Mouse (Mus musculus) gastrocnemius, adult 8-10 months (tissue): ENCODE data around the gene U2af1. TPM values are rescaled to one million over a fixed set of nuclear protein-coding genes. Genes with fewer than 3 reads are reported as not detected.
"Not testable (repeated sequence)": the region's sequence is repeated elsewhere in the genome, so short reads cannot be mapped to it uniquely, and the experiment has no call there.

ENCODE experiments used
- DNase-seq, 2 experiments: peaks; one replicate each; pipeline ENCODE4 v3.0.0; 2022; ENCODE audit warnings: low spot score in 2 of 2
- total RNA-seq, 4 experiments: library from RNA; stranded (reverse); gene quantifications; 2 replicates each; pipeline ENCODE4 v1.2.4; 2022

Gene U2af1
- total RNA-seq, result 10 to 100 TPM; 52.9 to 72.0 (median 65.9) TPM

DNA sequence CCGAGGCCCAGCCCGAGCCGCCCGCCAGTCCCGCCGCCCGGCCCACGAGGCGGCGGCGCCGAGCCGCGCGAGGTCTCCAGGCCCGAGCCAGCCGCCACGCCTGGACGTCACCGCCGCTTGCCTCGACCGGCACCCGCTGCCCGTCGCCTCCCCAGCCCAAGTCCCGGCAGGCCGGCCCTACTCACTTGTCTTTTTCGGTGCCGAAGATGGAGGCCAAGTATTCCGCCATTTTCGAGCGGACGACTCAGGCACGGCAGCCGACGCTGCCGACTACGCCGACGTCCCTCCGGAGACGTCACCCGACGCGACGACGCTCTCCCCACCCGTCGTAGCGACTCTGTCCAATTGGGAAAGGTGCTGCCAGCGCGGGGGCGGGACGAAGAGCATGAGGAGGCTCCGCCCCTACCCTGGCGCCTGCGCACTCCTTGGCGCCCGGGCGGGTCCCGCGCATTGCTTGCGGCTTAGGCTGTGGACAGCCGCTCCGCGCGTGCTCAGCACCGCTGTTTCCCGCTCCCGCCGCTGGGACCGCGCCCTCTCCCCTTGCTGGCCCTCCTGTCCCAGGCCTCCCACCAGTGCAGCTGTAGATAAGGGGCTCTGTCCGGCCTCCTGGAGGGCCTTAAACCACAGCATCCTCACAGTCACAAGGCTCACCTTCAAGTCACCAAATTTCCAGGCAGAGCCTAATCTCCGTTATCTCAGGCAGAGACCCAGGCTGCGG is at the start of gene U2af1:
Gene U2af1 (minus strand): TSS at position 425 of the 718 bp plus-strand sequence.
- DNase-seq, result peak; percentile 98

DNA sequence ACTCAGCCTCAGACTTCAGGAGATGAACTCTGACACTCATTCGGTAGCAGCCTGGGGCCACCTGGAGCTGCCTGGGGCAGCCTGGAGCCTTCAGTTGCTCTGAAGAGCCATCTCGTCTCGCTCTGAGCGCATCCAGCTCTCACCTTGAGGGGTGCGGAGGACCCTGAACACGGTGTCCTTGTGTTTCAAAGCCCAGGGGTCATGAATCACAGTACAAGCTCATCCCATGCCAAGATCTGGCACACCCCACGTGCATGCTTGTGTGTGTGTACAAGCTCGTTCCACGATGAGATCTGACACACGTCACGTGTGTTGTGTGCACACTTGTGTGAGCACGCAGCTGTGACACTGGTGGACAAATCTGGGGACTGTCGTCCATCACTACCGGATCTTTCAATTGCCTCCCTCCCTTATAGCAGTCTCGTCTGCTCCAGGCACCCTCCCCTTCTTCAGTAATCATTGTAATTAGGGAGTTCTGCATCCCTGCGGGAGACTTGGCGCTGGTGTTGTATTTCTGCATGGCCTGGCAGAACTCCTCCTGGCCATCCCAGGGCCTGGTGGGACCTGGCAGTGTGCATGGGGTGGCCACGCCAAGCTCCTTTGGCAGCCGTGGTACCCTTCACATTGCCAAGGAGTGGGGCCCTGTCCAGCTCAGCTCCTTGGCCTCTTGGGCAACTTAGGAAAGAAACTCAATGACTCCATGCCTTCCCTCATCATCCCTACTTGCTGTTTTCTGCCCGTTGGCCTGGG is 46.8 kb upstream of the U2af1 start:
- DNase-seq, result peak; percentile 67 to 83

DNA sequence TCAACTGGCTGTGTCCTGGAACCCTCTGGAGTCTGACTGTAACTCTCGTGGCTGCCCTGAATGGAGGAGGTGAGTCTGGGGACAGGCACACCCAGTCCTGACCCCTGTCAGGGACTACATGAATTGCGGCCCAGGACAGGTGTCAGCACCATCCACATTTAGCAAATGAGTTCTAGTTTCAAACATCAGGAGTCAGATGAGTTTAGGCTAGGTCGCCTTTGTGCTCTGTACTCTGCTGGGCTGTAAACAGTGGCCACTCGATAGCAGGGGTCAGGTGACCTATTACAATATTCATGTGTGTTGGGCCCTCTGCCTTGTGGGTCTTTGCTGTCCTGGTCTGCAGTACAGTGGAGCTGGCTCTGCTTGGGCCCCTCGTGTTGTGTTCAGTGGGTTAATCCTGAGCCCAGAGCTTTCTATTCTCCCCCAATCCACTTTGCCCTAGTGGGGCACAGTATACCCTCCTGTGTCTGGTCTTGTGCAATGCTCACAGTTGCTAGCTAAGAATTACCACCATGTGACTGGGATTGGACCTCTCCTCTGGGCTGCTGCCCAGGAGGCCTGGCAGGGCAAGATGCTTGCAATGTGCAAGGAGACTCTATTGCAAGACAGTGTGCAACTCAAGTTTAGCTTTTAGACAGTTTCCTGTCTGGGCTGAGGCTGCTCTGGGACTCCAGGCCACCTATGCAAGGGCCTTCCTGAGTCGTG is 44.7 kb upstream of the U2af1 start:
- DNase-seq, result peak; percentile 70 to 82

DNA sequence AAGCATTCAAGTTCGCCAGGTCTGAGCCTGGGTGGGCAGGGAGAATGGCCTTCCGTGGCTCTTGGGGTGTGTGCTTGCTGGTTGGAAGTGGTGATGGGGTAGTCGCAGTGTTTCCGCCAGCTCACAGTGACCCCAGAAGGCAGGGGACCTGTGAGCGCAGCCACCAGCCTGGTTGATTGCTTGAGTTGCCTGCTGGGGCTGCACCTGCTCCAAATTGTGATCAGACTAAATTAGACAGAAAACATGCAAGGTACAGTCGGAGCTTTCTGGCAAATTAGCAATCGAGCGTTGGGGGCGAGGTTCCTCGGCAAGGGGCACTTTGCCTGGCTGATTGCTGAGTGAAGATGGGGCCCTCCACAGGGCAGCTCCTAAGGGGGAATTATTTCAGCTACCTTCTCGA is 39.7 kb upstream of the U2af1 start:
- DNase-seq, result no peak

DNA sequence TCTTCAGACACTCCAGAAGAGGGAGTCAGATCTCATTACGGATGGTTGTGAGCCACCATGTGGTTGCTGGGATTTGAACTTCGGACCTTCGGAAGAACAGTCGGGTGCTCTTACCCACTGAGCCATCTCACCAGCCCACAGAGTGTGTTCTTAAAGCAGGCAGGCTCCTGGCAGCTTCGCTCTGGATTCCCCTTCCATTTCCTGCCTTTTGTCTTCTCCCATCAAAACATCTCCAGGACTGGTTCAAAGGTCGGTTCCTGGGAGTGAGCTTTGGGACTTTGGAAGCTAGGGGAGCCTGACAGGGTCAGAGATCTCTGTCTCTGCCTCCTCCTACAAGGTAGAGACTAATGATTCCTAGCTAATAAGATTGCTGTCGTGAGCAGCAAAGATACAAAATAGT is 36.7 kb upstream of the U2af1 start:
- DNase-seq, result not testable (repeated sequence)

DNA sequence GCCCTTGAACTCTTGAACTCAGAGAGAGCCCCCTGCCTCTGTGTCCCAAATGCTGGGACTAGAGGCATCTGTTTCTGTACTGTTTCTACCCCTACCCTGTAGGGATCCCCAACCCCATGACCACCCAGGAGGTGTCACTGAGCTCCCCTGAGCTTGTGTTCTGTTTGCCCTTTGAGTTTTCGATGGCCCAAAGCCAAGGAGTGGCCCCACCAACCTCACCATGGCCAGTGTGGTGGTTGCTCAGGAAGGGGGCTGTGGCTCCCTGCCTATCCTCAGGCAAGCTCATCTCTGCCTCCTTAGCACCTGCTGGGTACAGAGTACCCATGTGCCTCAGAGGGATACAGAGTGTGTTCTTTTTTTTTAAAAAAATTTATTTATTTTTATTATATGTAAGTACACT is 36.3 kb upstream of the U2af1 start:
- no peak for DNase-seq

DNA sequence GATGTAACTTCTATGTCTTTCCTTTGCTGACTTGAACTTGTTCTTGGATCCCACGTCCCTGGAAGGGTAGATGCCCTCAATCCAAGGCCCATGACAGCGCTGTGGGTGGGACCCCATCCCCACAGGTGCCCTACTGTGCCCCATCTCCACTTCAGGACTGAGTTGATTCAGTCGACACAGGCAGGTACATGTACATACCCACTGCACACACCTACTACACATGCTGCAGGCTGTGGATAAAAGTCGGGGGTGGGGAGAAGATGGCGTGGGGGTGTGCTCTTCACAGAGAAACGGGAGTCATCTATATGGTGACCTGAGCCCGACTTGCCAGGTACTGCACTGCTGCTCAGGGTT is 35.3 kb upstream of the U2af1 start:
- no peak for DNase-seq

DNA sequence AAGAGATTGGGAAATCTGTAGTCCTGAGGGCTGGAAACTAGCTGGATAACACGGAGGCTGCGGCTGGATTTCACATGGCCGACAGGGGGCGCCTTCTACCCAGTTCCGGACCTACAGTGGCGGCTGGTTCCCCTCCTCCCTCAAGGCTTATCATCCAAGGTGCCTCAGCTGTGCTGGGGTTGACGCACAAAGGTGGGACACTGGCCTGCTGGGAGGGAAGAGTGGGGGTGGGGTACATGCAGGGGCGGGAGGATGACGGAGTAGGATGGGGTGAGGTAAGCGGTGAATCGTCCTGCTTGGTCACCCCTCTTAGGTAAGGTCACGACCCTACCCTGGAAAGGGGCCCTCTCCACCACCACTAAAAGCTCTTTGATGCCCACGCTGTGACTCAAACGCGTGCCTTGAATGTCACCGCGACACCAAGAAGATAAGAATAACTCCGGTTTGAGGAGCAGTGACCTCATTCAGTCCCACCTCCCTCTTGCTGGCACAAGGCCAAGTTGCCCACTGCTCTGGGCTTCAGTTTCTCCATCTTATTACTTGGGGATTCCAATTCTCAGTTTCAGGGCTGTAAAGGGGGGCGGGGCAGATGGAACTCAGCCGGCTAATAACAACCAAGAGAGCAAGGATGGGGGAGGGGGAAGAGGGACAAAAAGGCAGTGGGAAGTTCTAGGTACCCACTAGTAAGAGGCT is 34.8 kb upstream of the U2af1 start:
- DNase-seq, result peak; percentile 69

DNA sequence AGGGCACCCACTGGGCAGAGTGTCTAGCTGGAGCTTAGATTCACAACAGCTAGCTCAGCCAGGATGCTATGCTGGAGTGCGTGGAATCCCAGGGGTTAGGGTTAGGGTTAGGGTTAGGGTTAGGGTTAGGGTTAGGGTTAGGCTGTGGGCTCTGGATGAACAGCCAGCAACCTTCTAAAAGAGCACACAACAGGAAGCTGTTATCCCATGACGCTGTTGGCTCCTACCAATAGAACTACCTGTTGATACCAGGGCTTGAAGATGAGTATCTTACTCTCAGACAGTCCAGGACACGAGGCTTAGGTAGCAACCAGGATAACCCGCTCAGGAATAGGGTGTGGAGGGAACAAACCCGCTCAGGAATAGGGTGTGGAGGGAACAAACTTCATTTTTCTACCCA is 34.2 kb upstream of the U2af1 start:
- DNase-seq, result no peak

DNA sequence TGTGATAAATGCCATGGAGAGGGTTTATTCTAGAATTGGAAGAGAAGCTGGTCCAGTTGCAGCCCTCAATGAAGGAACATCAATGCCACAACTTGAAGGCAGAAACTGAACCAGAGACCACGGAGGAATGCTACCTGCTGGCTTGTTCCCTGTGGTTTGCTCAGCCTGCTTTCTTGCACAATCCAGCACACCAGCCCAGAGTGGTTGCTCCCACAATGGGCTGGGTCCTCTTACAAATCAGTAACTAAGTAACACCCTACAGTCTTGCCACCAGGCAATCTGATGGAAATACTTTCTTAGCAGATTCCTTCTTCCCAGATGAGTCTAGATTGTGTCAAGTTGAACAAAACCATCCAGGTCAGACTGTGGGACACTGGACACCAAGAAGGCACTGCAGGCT is 30.9 kb upstream of the U2af1 start:
- DNase-seq, result no peak

DNA sequence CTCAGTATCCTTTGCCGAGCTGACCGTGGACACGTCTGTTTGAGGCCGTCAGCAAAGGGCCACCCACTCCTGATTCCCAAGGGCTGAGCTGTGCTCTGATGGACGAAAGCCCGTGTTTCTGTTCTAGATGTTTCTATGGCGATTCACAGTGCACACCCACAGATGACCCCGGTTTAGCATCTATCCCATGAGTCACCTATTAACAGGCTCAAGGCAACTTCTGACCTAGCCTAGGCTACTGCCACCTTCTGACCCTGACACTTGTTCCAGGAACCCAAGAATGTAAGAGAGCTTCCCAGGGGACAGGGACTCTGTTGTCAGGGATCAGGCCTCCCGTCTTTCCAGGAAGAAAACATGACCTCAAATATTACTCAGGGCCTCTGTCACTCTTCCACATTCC is 29.4 kb upstream of the U2af1 start:
- peak in 1 of 2 experiments; percentile 5 for DNase-seq

DNA sequence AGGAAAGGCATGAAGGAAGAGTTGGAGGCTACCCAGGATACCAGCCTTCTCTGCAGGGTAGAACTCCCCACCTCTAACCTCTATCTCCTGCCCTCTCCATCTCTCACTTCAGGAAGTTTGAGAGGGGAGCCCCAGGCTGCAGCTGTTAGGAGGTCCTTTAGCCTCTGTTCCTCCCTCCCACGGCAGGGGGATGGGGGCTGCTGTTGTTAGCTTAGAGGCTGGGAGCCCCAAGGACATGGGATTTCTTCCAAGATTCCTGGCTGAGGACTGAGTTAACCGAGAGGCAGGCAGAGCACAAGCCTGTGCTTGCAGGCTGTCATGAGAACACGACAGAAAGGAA is 27.5 kb upstream of the U2af1 start:
- DNase-seq, result no peak

DNA sequence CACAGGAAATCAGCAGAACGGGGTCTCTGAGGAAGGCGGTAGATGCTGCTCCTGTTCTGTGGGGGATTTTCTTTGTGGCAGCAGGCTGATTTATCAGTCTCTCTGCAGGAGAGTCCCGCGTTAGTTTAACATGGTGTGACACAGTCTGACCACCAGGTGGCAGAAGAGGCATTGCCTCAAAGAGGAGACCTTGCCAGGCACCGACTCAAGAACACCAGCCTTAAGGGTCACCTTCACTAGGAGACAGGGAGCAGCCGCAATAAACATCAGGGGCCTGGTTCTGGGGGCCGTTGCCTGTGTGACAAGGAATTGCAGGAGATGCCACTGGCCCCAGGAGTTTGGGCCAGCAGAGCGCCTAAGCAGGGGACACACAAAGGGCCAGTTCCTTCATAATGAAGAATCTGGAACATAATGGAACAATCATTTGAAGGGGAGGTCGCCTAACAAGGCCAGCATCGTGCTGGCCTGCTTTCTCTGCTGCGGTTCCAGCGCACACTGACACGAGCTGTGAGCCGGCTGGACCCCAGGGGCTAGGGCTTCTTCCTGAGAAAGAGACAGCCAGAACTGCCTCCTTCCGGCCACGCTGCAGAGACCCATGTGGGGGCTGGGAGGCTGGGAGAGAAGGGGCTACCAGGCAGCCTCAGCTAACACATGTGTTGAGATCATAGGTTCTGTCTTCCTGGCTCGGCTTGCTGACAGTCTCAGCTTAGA is 27.0 kb upstream of the U2af1 start:
- peak; percentile 69 to 79 for DNase-seq

DNA sequence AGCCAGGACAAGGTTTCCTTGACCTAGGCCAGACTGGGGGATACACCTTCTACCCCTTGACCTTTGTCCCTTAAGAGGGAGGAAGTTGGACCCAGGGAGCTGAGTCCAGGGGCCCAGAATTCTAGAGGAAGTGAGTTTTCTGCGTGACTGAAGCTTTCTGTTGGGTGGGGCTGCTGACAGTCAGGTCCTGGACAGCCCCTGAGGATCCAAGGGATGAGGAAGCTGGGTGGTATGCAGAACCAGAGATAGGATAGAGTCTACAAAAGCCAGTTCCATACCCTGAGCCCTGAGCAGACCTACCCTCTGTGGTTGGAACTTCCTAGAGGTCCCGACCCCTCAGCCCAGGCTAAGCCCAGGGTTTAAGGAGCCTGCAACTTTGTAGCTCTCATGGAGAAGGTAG is 21.8 kb upstream of the U2af1 start:
- no peak for DNase-seq

DNA sequence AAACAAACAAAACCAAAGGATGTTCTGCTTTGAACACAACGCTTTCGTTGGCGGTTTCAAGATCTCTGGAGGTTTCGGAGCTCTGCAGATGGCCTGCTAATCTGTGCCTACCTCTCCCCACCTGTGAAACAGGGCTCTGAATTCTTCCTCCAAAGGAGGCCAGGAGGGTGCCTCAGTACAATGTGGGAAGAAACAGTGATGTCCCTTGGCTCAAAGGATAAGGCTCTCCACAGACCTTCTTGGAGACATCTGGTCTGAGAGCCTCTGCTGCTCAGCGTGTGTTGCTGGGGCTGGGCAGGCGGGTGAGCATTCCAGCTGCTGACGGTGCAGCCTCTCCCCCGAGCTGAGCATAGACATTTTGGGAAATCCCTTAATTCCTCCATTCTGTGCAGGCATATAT is 18.8 kb upstream of the U2af1 start, which contains the start of gene Cryaa:
Gene Cryaa (plus strand): TSS at position 301 of the 400 bp plus-strand sequence.
- DNase-seq, result no peak

DNA sequence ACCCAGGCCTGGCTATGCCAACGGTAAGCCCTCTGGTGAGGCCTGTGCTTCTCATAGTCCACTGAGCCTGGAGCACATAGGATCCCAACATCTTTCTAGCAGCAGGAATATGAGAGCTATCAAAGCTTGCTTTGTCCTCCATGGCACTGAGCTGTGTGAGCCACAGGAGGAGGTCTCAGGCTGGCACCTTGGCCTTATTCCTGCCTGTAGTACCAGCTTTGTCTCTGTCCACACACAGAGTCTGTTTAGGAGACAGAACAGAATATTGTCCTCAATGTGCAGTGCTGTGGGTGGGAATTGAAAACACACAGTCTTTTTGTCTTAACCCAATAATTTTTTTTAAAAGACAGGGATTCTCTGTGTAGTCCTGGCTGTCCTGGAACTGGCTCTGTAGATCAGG is 15.7 kb upstream of the U2af1 start:
- DNase-seq, result no peak

DNA sequence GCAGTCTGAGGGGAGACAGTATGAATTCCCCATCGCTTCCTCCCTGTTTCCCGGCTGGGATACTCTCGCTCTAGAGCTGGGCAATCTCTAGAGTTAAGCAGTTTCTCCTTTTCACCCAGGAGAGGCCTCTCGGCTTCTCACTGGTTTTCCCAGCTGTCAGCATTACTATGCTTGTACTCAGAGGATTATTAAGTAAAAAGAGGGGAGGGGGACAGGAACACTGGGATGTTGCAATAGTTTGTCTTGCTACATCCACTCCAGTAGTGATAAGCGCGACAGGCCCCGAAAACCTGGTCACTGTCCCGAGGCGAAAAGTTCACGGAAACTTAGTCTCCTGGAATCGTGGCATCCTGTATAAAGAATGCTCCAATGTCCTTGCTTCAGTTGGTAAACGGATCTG is 13.6 kb upstream of the U2af1 start:
- DNase-seq, result no peak

DNA sequence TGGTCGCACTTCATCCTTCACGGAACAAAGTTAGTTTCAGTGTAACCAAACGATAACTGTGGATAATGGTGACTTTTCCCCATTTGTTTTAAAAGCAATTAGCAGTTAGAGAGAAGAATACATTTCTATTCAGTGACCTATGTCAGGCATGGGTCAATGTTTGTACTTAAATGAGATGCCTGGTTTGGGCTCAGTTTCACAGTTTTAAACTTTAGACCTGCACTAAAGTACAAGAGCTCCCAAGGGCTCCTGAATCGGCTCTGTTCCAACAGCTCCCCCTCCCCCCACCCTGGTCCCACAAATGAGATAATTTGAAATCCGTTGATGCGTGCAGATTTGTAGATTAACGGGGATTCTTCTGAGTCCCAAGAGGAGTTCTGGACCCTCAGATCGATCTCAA is 13.0 kb upstream of the U2af1 start:
- DNase-seq, result no peak

DNA sequence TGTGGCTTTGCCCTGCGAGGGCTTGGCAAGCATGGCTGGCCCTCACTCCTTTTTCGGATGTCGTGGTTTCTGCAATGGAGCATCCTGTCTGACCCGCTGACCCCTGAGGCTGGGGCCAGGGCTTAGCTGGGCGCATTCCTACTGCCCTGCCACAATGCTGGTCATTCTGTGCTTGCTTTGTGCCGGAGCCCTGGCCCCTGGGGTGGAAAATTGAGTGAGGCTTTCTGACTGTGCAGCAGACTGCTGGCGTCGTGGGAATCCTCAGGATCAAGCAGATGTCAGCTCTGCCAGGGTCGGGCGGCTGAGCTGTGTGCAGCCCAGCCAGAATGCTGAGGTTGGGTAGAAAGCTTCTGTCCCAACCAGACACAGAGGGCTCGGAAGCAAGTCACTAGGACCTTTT is 11.5 kb upstream of the U2af1 start:
- no peak for DNase-seq

DNA sequence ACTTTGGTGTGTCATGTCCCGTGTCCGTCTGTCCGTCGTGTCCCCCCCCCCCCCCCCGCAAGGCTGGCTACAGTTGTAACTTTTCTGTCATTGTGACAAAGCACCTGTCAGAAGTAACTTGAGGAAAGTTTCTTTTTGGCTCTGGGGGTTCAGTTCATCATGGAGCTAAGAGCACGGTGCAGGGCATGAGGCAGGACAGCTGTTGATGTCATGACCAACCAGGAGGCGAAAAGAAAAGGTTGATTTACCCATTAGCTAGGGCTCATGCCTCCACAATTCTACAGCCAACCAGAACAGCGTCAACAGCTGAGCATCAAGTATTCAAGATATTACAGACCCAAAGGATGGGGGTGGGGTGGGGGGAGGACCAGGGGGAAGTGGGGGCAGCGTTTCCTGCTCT is 9.6 kb upstream of the U2af1 start:
- no peak for DNase-seq

DNA sequence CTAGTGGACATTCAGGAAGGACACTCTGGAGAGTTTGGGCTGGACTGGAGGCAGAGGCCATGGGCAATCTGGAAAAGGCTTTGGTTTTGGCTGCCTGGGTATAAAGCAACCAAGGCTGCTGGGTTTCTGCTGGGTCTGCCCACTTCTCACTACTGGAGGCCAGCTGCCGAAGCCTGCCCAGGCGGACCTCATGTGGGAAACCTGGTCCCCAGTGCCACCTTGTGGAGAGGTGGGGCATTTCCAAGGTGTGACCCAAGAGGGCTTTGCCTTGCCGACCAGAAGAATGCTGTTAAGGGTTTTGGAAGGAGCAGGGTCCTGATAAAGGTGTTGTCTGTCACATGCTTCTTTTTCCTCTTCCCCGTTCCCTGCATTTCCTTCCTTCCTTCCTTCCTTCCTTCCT is 6.1 kb upstream of the U2af1 start:
- DNase-seq, result peak; percentile 39 to 73
